Mouse (Mus musculus) liver, adult (tissue): ENCODE data around the gene Asb17.

Experiments used
- GATA4 ChIP-seq: IDR thresholded peaks from 2 replicates; pipeline ENCODE4 v1.6.1; 2014; ENCODE audit warnings: mild to moderate bottlenecking, low read length; ENCODE audit not compliant: insufficient replicate concordance

Asb17 gene

DNA sequence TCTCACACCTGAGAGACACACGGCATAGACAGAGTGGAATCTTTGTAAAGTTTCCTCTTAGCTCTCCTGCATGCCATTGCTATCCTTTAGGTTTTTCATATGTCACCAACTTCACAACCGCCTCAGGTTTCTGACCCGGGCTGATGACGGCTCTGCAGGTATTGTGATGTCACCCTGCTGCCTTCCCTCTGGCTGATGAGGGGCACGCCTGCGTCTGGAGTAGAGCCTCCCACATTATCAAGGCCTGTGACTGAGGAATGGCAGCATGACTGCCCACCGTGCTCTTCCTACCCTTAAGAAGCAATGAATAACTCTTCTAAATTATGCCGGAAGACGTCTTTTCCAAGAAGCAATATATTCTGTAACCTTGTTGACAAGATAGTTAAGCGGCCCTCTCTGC lies at the start of gene Asb17:
Gene Asb17 (plus strand): TSS at position 180 of the 400 bp plus-strand sequence.
- no peak for TF ChIP-seq GATA4

DNA sequence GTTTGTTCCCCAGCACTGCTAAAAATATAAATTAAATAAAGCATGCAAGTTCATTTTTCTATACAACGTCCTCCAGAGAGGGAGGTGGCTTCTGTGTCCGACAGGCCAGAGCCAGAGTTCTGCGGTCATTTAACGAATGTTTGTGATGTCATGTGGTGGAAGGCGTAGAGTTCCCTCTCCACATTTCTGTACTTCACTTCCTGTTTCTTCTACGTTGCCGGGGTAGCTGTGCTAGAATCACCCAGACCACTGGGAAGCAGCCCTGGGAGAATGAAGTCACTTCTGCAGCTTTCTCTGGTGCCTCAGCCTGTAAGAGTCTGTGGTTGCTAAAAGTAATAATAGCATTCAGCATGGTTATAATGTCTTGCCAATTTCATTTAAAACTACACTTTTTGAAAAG lies 46.4 kb upstream of the Asb17 start:
- TF ChIP-seq GATA4: no peak

DNA sequence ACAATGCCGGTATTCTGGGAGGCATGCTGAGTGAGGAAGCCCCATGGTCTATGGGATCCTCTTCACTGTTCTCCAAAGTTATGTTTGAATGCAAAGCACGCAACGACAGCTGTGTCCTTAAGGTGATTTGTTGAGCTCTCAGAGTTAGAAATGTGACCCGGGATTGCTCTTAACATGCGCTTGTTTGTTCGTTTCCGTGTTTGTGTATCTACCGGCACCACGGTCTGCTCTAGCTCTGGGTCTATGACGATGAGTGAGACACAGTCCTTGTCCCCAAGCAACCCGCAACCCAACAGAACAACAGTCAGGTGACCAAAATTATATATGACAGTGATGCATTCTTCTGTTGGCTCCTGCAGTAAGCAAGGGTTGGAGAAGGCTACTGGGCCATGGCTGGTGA lies 44.4 kb upstream of the Asb17 start:
- no peak for TF ChIP-seq GATA4

DNA sequence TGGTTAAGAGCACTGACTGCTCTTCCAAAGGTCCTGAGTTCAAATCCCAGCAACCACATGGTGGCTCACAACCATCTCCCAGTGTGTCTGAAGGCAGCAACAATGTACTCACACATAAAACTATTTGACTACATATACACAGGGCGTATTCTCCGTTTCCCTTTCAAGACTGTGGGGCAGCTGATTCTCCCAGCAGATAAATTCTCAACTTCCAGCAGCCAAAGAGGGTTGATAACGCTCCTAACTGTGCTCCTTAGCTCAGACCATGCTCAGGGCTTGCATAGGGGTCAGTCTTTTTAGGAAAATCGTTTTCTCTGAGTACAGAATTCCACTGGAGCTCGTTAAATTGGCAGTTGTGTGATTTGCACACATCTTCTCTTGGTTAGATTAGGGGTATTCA lies 43.3 kb upstream of the Asb17 start:
- no peak for TF ChIP-seq GATA4

DNA sequence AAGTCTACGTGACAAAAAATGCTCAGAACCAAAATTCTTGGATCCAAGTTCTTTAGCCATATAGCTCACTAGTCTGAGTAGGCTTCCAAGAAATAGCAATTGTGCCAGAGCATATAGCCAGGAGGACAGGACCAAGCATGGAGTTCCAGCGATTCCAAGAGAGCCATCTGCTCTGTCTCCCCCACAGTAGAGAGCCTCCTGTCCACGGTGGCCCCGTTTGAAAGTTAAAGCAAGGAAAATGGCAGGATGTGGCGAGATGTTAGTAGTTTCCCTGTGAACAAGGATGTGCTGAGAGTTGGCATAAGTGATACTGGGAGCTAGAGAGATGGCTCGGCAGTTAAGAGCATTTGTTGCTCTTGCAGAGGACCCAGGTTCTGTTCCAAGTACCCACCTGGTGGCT lies 42.5 kb upstream of the Asb17 start:
- no peak for TF ChIP-seq GATA4

DNA sequence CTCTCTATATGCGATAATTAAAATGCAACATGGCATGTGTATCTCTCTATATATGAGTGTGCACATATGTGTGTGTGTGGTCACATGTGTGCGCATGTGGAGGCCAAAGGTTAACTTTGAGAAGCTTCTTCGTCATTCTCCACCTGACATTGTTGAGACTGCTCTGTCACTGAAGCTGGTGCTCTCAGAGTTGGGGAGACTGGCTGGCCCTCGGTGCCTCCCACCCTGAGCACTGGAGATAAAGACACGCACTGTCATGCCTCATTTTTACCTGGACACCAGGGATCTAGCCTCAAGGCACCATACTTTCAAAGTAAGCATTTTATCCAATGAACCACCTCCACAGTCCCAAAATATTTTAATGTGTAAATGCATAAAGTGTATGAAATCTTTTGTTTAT lies 41.4 kb upstream of the Asb17 start:
- TF ChIP-seq GATA4: no peak

DNA sequence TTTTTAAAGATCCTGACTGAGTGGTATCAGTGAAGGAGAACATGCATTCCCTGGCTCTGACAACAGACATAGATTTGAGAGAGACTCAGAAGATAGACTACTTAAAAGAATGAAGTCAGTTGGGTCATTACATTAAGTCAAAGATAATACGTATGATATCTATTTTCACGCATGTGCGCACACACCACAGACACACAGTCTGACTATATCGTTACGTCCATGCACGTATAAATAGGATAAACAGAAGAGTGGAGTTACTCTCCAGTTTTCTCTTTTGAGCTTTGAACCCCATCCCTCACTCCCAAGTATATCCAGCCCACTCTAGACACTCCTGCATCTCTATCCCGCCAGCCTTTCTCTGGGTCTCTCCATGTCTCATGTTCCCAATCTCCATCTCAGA lies 40.0 kb upstream of the Asb17 start:
- no peak for TF ChIP-seq GATA4

DNA sequence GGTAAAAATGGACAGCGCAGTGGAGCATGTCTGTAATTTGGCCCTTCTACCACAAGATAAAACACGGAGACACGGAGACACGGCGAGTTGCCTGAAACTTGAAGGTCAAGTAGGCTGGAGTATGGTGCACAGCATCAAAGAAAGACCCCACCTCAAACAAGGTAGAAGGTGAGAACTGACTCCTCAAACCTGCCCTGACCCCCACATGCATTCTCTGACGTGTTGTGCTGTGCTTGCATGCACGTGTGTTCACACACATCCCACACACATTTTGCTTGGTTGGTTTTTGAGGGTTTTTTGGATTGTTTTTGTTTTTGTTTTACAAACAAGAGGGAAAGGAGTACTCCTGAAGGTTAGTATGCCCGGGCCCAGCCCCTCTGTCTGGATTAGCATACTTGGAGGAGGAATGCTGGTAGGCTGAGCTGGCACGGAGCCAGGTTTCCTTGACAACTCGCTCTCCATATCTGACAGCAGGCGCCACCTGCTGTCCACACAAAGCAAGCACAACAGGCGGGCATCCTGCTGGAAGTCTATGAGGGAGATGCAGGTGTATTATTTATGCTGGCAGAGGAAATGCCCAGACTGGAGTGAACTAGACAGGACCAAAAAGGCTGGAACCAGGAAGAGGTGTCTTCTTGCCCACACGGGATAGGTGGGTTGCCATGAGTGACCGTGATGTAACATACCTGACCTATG lies 37.8 kb upstream of the Asb17 start:
- peak; percentile 73; the same call in 1 of the 2 replicates for TF ChIP-seq GATA4

DNA sequence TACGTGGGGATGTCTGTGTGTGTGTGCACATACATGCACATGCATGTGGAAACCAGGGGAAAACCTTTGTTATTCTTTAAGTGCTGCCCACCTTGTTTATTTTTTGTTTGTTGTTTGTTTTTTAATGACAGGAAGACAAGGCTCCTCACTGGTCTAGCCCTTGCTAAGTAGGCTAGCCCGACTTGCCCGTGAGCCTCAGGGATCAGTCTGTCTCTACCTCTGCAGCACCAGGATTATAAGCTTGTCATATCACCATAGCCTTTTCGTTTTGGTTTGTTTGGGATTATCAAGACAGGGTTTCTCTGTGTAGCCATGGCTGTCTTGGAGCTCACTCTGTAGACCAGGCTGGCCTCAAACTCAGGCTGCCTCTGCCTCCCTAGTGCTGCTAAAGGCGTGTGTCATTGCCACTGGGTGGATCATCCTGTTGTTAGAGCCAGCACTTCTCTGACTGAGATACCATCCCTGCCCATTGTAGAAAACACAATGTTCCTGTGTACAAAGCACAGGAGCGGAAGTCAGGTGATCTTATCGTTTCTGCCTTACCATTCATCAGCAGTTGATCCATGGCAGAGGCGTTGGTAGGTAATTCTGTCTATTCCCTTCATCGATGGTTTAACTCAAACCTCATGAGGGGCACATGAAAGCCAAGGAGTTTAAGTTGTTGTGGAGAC lies 37.1 kb upstream of the Asb17 start:
- no peak for TF ChIP-seq GATA4

DNA sequence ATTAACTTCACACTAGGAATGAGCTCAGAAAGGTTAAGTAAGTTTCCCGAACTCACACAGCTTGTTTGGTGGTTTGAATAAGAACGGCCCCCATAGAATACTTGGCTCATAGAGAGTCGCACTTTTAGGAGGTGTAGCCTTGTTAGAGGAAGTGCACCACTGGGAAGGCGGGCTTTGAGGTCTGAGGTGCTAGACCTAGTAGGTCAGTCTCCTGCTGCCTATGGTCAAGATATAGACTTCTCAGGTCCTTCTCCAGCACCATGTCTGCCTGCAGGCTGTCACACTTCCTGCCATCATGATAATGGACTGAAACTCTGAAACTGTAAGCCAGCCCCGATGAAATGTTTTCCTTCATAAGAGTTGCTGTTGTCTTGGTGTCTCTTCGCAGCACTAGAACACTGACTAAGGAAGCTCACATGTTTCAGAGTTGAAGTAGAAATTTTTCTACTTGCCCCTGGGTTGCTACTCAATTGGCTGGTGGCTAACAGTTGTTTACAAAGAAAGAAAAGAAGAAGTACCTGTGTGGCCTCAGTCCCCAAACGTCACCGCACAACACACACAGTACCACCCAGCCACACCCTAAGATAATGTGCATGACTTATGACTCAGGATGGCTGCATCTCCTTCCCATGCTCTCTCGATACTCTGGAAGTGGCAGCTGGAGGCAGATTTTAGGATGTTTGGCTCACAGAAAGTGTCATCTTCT lies 36.4 kb upstream of the Asb17 start:
- TF ChIP-seq GATA4: no peak

DNA sequence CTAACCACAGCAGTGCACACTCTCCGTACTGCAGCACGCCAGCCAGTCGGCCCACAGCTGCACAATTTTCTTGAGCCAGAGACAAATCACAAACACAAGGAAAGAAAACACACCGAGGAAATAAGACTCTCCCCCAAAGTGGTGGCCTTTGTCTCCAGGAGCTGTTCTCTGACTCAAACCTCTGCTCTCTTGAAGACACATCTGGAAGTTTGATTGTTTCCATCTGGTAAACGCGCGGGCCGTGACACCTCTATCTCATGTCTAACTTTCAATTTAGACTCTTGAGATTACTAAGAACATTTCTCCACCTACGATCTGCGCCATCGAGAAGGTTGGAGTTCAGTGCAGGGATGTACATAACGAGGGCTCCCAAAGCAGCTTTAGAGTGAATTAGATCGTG lies 35.6 kb upstream of the Asb17 start:
- TF ChIP-seq GATA4: no peak

DNA sequence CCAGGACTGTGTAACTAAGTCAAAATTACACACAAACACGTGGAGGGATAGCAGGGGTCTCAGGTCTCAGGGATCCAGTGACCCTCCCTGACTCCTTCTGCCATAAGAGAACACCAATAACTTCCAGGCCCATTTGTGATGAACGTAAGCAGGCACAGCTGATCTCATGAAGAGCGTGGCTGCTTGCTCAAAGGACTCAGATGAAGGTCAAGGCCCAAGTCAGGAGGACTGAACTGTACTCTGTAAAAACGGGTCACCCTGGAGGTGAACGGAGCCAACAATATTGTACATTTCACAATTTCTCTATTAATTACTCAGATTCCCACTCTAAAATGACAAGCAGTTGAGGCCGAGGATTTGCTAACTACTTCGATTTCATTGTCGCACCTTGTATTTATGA lies 30.0 kb upstream of the Asb17 start:
- no peak for TF ChIP-seq GATA4

DNA sequence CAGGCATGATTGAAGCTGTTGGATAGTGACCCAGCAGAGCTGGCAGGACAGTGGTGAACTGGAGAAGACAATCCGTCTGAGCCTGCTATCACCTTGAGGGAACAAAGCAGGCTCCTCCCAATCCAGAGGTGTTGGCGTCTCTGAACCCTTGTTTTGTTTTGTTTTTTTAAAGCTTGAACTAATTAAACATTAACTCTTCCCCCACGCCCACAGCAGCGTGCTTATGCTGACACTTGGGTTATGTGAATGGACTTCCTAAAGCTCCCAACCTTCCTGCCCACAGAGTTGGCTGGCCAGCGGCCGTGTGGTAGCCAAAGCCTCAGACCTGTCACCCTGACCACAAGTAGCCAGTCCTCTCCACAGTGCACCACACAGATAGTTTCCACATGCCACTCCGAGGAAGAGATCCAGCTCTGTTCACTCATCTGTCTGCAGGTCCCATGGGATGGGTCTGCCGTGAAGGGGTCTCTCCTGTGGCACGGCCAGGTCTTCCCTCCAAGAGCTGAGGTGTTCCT lies 26.6 kb upstream of the Asb17 start:
- TF ChIP-seq GATA4: no peak

DNA sequence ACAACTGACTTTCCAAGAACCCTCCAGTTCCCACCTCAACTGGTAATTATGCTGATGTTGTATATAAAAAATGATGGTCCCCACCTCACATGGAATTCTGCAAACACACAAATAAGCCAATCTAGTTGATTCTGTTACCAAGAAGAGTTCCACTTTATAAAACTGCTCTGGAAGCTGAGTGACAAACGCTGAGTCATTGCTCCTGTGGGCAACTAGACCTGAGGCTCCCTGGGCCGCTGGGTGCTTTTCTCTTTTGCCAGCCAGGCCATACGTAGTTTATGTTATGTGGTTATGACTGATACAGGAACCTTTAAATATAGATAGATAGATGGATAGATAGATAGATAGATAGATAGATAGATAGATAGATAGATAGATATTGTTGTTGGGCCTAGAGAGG lies 25.3 kb upstream of the Asb17 start:
- no peak for TF ChIP-seq GATA4

DNA sequence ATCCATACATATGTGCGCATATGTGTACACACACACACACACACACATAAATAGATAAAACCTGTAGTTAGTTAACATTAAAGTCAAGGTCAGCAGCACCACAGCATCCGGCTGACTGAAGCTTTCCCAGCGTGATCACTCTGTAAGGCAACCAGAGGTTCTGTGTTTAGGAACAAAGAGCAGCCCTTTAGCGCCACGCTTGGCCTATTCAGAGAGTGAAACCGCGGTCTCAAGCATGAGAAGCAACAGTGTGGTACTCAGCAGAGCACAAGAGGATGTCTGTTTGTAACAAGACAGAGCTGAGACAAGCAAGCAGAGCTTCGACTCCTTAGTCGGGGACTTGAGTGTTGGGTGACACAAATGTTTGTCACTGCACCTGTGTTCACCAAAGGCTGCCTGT lies 24.6 kb upstream of the Asb17 start:
- no peak for TF ChIP-seq GATA4
